Mouse (Mus musculus): ENCODE measurements around the gene Fkrp.
A peak's percentile ranks its signal among the peaks of the same experiment; 100 is the strongest.

The Fkrp gene

GRCm38 (mm10) chr7:16830449-16830848, 13.9 kb upstream of the Fkrp start:
- DNase-seq = peak; percentile 29 to 64

DNA sequence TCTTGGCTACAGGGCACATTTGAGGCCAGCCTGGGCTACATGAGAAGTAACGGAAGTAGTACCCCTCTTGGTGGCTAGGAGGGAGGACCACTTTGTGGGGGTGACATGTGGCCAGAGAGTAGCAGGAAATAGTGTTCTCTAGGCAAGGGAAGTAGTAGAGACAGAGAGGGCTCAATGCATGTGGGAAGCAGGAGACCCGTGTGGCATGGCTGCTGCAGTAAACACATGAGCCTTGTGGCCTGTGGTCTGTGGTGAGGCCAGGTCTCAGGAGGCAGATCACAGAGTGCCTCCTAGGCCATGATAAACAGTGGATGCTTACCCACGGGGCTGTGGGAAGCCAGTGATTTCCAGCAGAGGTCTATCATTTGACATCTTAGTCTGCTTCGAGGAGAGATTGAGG, 10.7 kb upstream of the Fkrp start:
- DNase-seq = no peak

DNA sequence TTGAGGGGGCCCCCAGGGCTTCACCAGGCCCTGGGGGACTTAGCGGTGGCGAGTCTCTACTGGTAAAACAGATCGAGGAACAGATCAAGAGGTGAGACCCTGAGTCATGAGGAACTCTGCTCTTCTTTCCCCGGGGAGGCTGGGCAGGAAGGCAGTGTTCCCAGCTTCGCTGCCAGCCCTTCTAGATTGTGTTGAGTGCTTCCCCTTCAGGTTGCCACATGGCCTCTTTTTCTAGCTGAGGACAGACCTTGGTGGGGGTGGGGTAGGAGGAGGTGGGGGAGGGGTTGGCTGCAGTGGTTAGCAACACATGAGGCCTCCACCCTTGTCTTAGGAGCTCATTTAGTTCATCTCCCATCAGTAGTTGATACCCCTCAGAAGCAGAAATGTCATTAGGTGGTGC, 10.0 kb upstream of the Fkrp start:
- no peak for DNase-seq

GRCm38 (mm10) chr7:16825785-16826184, 9.3 kb upstream of the Fkrp start:
- peak in 1 of 2 experiments; percentile 52 for DNase-seq

- no peak for DNase-seq
Observed at GRCm38 (mm10) chr7:16823734-16824133, 7.2 kb upstream of the Fkrp start.

- no peak for DNase-seq
Observed at GRCm38 (mm10) chr7:16821669-16822101, 5.2 kb upstream of the Fkrp start.

- DNase-seq = no peak
Observed at GRCm38 (mm10) chr7:16821091-16821490, 4.6 kb upstream of the Fkrp start.

- DNase-seq = no peak
Observed at GRCm38 (mm10) chr7:16820271-16820763, 3.8 kb upstream of the Fkrp start.

- DNase-seq = no peak
Observed at GRCm38 (mm10) chr7:16819794-16820193, 3.3 kb upstream of the Fkrp start.

GRCm38 (mm10) chr7:16817693-16818092, 1.2 kb upstream of the Fkrp start:
- DNase-seq = no peak

DNA sequence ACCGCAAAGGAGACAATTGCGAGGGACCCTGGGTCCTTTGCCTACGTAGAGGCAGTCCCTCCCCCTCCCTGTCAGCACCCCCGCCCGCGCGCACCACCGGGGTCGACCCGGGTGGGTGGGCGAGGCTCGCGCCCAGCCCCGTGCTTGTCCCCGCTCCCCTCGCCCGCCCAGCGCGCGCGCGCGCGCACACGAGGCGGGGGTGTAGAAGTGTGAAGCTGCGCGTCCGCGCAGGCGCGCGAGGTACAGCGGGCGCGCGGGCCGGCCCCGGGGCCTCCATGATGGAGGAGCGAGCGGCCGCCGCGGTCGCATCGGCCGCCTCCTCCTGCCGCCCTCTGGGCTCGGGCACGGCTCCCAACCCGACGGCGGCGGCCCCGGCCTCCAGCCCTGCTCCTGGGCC, 456 bp downstream of the Fkrp start:
- DNase-seq = peak; percentile 79 to 92

DNA sequence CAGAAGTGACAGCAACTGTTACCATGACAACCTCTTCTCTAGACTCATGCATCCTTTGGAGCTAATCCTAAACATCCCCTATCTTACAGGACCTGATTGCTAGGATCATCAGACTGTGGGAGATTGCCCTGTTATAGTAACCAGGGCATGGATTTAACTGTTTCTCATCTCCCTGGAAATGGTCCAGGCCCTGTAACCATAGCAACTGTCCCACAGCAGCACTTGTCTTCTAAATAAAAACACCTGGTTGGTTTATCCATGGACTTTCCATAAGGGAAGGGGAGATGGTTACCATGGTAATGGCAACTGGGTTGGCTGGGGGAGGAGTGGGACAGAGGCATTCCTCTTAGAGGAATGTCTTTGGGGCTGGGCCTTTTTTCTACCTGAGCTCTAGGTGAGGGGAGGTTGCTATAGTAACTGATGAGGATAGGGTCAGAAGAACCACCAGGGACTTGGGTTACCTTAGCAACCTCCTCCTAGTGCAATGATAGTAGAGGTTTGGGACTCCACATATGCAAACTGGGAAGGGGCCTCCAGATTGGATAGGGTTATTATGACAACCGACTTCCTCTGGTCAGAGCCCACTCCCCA, 1.1 kb downstream of the Fkrp start, which contains the start of gene Strn4:
Gene Strn4 (plus strand): TSS at position 539 of the 591 bp plus-strand sequence.
- DNase-seq = no peak

GRCm38 (mm10) chr7:16812505-16812904, 4.0 kb downstream of the Fkrp start:
- no peak for DNase-seq

DNA sequence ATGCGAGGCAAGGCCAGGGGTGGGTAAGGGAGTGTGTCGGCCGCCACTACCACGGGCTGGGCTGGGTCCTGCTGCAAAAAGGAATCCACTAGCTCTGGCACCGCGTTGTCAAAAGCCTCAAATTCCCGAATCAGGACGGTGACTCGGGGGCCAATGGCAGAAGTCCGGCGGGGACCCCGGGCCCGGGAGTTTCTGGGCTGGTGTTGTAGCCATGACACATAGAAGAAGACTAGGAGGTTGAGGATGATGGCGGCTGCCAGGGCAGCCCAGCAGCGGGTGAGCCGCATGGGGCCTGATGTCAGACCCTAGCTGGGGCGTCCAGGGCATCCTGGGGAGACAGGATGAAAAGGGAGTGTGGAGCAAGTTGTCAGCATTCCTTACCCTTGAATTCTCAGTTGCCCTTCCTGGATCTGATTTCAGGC, 4.9 kb downstream of the Fkrp start:
- no peak for DNase-seq

- DNase-seq = no peak
Observed at GRCm38 (mm10) chr7:16810920-16811648, 5.4 kb downstream of the Fkrp start.

DNA sequence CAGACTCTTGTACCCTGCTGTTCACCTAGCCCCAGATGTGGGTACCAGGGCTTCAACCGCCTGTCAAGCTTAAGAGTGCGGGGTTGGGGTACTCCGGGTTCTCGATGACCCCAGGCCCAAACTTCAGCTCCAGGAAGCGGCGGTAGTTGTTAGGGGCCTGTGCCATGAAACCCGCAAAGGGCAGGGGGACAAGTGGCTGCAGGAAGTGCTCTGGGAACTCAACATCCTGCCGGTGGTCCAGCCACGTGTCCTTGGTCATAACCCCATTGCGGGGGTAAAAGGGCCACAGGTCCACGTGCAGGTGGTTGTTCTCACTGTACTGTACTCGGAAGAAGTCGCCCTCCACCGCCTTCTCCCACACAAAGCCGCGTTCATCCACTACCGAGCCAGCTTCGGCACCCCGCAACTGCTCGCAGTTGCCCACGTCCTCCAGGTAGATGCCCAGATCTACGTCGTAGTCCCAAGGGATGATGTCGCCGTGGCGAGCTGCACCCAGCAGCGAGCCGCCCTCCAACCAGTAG, 6.1 kb downstream of the Fkrp start:
- DNase-seq = no peak

- DNase-seq = peak; percentile 68 to 82
Observed at GRCm38 (mm10) chr7:16809739-16810138, 6.8 kb downstream of the Fkrp start.

DNA sequence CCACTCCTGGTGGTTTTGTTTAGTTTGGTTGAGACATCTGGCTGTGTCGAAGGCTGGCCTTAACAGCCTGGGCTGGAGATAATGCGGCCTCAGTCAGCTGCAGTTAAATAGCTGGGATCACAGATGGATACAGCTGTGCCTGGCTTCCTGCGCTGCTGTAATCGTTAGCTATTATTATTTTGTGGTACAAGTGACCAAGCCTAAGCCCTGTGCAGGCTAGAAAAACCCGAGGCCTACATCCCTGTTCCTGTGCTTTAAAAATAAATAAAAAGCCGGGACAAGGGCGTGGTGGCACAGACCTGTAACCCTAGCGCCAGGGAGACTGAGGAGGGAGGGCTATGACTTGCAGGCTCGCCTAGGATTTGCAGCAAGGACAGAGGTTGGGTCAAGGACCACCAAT, 7.9 kb downstream of the Fkrp start:
- no peak for DNase-seq

- peak in 1 of 2 experiments; percentile 42 for DNase-seq
Observed at GRCm38 (mm10) chr7:16807936-16808335, 8.6 kb downstream of the Fkrp start.

DNA sequence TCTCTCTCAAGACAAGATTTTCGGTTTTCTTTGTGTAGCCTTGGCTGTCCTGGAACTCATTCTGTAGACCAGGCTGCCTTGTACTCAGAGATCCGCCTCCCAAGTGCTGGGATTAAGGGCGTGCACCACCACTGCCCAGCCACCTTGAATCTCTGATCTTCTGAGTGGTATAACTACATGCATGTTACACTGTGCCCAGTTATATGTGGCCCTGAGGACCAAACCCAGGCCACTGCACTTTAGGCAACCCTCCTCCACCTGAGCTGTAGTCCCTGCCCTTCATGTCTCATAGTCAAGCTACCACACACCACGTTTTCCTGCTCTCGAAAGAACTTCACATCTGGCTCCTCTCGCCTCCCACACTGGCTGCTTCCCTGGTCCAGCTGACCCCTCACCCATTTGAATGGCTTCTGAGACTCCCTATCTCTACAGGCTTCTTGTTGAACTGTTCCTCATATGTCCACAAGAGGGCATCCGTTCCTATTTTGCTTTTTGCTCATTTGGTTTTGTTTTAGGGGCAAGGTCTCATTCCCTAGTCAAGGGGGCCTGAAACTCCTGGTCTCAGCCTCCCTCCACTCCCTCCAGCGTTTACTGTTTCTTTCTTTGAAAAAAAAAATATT, 12.0 kb downstream of the Fkrp start:
- DNase-seq = no peak

GRCm38 (mm10) chr7:16794886-16795285, 21.6 kb downstream of the Fkrp start:
- no peak for DNase-seq

- DNase-seq = no peak
Observed at GRCm38 (mm10) chr7:16793010-16793725, 23.4 kb downstream of the Fkrp start.

DNA sequence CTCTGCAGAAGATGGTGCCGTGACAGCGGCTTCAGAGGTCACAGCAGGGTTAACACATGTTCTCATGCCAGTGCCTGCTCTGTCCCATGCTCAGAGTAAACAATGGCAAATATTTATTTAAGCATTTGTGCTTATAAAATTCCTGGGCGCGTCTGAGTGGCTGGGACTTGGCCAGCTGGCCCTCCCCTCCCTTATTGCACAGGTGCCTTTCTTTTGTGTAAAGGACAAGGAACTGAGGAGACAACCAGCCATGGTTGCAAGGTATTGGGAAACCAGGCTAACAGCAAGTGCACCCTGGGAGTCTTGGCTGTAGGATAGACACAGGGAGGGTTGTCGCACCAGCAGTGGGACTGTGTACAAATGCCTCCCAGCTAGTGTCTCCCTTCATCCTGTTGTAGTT, 24.2 kb downstream of the Fkrp start:
- no peak for DNase-seq

Data from kidney, postnatal 25 days (tissue).